Mouse (Mus musculus) limb, embryonic 14.5 days (tissue): ENCODE measurements around the gene Nav3. TPM values are rescaled to one million over a fixed set of nuclear protein-coding genes. Genes with fewer than 3 reads are reported as not detected.

Experiments used
- ATAC-seq: fragments of 200-750 bp; cut with Nextera tagmentation; 2 replicates; pipeline ENCODE4 v1.8.0; 2017; ENCODE audit warnings: low read depth, moderate number of reproducible peaks, moderate TSS enrichment; ENCODE audit not compliant: low FRiP score
- DNase-seq: peaks from one replicate; pipeline ENCODE4 v3.0.0-alpha.2; 2015; ENCODE audit warnings: low spot score
- H3K27ac ChIP-seq: fragments of 300-500 bp; sonication (generic); replicated peaks from 2 replicates; pipeline ENCODE4 v1.5.1; 2014; ENCODE audit warnings: low read depth, mild to moderate bottlenecking, low read length, moderate library complexity, mixed read lengths
- H3K27me3 ChIP-seq: fragments of 300-500 bp; sonication (generic); 2 replicates; pipeline ENCODE4 v1.6.1; 2014; ENCODE audit warnings: low read length, mixed read lengths; ENCODE audit not compliant: control insufficient read depth, insufficient read depth
- H3K36me3 ChIP-seq: fragments of 300-500 bp; sonication (generic); 2 replicates; pipeline ENCODE4 v1.6.1; 2014; ENCODE audit warnings: mild to moderate bottlenecking, low read length, moderate library complexity, mixed read lengths; ENCODE audit not compliant: control insufficient read depth, insufficient read depth
- H3K4me1 ChIP-seq: fragments of 300-500 bp; sonication (generic); 2 replicates; pipeline ENCODE4 v1.6.1; 2014; ENCODE audit warnings: antibody characterized with exemption, low read length, mixed read lengths; ENCODE audit not compliant: control insufficient read depth, insufficient read depth
- H3K4me2 ChIP-seq: fragments of 300-500 bp; sonication (generic); replicated peaks from 2 replicates; pipeline ENCODE4 v1.6.1; 2014; ENCODE audit warnings: low read depth, mild to moderate bottlenecking, low read length, moderate library complexity; ENCODE audit not compliant: severe bottlenecking
- H3K4me3 ChIP-seq: fragments of 300-500 bp; sonication (generic); replicated peaks from 2 replicates; pipeline ENCODE4 v1.5.1; 2014; ENCODE audit warnings: low read length
- H3K9ac ChIP-seq: fragments of 300-500 bp; sonication (generic); 2 replicates; pipeline ENCODE4 v1.6.1; 2014; ENCODE audit warnings: mild to moderate bottlenecking, low read depth, low read length, moderate library complexity; ENCODE audit not compliant: severe bottlenecking
- H3K9me3 ChIP-seq: fragments of 300-500 bp; sonication (generic); 2 replicates; pipeline ENCODE4 v1.6.1; 2016; ENCODE audit warnings: low read length; ENCODE audit not compliant: control insufficient read depth
- POLR2A ChIP-seq: fragments of 200-500 bp; IDR thresholded peaks from 2 replicates; pipeline ENCODE4 v1.8.0; 2012; ENCODE audit warnings: inconsistent platforms, mild to moderate bottlenecking, moderate library complexity, borderline replicate concordance; ENCODE audit not compliant: insufficient read depth, insufficient read length; ENCODE audit errors: extremely low read depth
- WGBS: fragments of 180-500 bp; shearing (Covaris S2); extraction: QIAGEN DNeasy Blood & Tissue Kit; methylation state at CpG from one replicate; pipeline ENCODE4 v1.1.7; 2014; 5-methylcytosine and 5-hydroxymethylcytosine counted together
- polyA plus RNA-seq, 2 experiments: library from polyadenylated mRNA; depleted of rRNA in 1 of 2; stranded (reverse) in 1 of 2; unstranded in 1 of 2; fragments of >200 nt; fragmentation: Nextera tagmentation in 1 of 2; extraction: Ambion mirVana in 1 of 2; gene quantifications; 2 replicates each; pipeline versions ENCODE4 v1.2.1 to v1.2.3; 2012 to 2014

Nav3 gene
- polyA plus RNA-seq (2012; rRNA removed) (5.1 and 6.6 TPM in 2 replicates), polyA plus RNA-seq (2014; fragmentation: Nextera tagmentation; extraction: Ambion mirVana) (6.2 and 7.5 TPM in 2 replicates)

DNA sequence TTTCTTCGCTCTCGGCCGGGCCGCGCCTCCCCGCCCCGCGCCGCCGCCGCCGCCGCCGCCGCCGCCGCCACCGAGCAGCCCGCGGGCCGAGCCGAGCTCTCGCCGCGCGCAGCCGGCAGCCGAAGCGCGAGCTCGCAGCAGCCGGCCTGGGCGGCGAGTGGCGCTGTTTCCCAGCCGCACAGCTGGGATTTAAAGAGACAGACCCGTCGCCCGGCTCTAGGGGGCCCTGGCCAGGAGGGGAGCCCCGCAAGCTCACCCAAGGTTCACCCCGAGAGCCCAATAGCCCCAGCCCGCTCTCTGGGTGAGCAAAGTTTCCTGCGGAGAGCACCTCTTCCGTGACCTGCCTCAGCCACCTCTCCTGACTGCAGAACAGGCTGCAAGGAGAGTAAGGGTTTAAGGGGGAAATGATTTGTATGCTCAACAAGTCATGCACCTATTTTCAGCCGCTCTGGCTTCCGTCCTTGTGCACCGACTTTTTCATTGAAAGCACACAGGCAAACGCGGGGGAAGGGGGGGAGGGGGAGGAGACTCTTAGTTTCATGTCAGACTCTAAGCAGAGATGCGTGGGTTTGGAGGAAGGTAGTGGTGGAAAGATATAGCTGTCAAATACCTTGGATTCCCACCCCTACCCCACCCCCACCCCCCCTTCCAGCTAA lies at the start of gene Nav3:
Nav3 (minus strand) TSS at position 367 of the 656 bp plus-strand sequence.
- H3K4me3 ChIP-seq = peak within 1 kb of the TSS; percentile 50
- H3K27ac ChIP-seq = no peak within 1 kb of the TSS
- WGBS = 0% methylated on average over 30 of the region's 50 CpGs
- peaks cover 12% of the 10 kb centered on the region for H3K27me3 ChIP-seq
- H3K4me2 ChIP-seq = peak within 1 kb of the TSS; percentile 79
- peaks cover 3% of the 10 kb centered on the region; the same call in 1 of the 2 replicates for H3K4me1 ChIP-seq
- no peaks in the 10 kb centered on the region for H3K9me3 ChIP-seq
- no peaks in the 10 kb centered on the region for H3K36me3 ChIP-seq
- peak; percentile 74 for DNase-seq
- H3K9ac ChIP-seq = peak within 1 kb of the TSS; percentile 58
- TF ChIP-seq POLR2A = no peak
- peak; percentile 87 for ATAC-seq

DNA sequence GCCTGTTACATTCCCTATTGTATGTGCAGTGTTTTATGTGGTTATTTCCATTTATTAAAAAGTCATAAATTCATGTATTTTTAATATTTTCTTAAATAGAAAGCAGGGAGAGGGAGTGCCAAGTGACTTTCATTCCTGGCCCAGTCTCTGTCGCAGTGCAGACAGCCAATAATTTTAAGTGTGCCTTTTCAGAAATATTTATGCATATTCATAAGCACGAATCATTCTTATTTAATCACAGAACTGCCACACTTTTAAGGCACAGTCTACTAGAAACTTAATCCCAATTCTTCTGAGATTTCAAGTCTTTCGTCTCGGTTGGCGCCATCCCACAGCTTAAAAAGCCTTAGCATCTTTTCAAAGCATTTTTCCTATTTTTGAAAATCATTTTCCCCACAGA lies 29.3 kb upstream of the Nav3 start:
- WGBS = 80% methylated on average over 5 of the region's 5 CpGs
- ATAC-seq = no peak
- no peak overlapping the region for H3K9ac ChIP-seq
- H3K4me3 ChIP-seq = no peak overlapping the region
- no peaks in the 10 kb centered on the region for H3K27me3 ChIP-seq
- no peak overlapping the region for H3K4me2 ChIP-seq
- no peak for DNase-seq
- no peaks in the 10 kb centered on the region for H3K9me3 ChIP-seq
- no peak for TF ChIP-seq POLR2A
- no peak overlapping the region for H3K27ac ChIP-seq
- H3K36me3 ChIP-seq = no peaks in the 10 kb centered on the region
- no peaks in the 10 kb centered on the region for H3K4me1 ChIP-seq

DNA sequence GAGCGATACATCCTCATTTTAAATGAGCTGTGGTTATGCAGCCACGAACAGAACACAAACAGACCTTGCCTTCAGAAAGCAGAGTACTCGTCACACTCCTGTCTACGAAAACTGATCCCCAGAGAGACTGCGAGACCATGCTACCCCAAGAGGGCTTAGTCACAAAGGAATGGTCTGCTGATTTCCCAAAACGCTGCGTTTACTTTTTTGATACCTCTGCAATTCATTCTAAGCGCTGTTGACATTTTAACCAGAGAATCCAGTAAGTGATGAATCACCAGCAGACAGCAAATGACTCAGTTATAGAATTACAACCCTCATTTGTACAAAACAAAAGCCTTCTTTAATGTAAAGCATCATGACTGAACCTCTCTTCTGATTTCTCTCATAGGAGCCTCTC lies 28.8 kb upstream of the Nav3 start:
- Histone ChIP-seq H3K9me3 (no peaks in the 10 kb centered on the region), H3K4me1 (no peaks in the 10 kb centered on the region), H3K27ac (no peak overlapping the region), H3K27me3 (no peaks in the 10 kb centered on the region), H3K9ac (no peak overlapping the region), H3K4me3 (no peak overlapping the region), H3K36me3 (no peaks in the 10 kb centered on the region), H3K4me2 (no peak overlapping the region)
- WGBS = 73% methylated on average over 8 of the region's 8 CpGs
- TF ChIP-seq POLR2A = no peak
- no peak for DNase-seq
- no peak for ATAC-seq

DNA sequence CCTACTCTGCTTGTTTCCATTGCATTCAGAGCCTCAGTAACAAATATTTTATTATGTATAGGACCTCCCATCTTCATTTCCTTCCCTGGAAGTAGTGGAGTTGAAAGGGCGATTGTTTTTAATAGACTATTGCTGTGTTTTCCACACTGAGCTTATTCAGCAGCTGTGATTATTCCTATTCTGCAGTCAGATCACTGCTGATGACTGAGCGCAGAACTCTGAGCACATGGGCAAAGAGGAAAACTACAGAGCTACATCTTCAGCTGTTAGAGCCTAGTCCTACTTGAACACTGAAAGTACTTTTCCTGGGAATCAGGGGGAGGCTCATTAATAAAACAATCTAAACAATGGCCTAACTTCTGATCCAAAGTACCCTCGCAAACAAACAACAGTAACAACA lies 23.2 kb upstream of the Nav3 start:
- no peak for TF ChIP-seq POLR2A
- no peak overlapping the region for H3K4me3 ChIP-seq
- H3K4me2 ChIP-seq = no peak overlapping the region
- no peak for ATAC-seq
- WGBS = 82% methylated on average over 3 of the region's 3 CpGs
- H3K27me3 ChIP-seq = no peaks in the 10 kb centered on the region
- H3K9me3 ChIP-seq = no peaks in the 10 kb centered on the region
- no peak overlapping the region for H3K9ac ChIP-seq
- DNase-seq = no peak
- no peaks in the 10 kb centered on the region for H3K4me1 ChIP-seq
- H3K36me3 ChIP-seq = no peaks in the 10 kb centered on the region
- H3K27ac ChIP-seq = no peak overlapping the region

DNA sequence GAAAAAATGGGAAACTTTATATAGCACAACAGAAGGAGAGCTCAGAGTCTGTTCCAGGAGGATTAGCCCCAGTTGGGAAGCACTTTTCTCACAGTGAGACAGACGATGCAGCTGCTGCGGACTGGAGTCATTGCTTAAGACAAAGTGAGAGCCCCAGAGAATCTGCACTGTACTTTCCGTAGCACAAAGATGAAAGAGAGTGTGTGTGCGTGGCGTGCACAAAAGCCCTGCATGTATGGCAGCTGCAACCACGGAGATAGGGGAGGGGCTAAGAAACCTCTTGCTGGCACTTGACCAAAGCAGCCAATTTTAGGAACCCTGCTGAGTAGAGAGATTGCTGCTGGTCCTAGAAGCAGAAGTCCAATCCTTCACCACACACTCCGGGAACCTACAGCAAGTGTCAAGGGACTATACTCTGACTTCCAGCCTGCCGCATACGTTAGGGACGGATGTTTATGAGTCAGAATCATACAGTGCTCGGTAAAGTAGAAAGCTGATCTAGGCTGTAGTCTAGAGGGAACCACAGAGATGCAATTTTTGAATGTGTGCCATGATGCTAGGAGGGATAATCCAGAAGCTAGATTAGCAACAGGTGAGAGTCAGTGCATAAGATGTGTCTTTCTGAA lies 21.8 kb upstream of the Nav3 start:
- H3K4me3 ChIP-seq = no peak overlapping the region
- ATAC-seq = peak; percentile 86
- no peak for TF ChIP-seq POLR2A

More for the DNA sequence above, 21.8 kb upstream of the Nav3 start:
- H3K9me3 ChIP-seq = no peaks in the 10 kb centered on the region
- WGBS = 46% methylated on average over 11 of the region's 11 CpGs
- no peak overlapping the region for H3K9ac ChIP-seq
- no peak overlapping the region for H3K27ac ChIP-seq
- H3K27me3 ChIP-seq = no peaks in the 10 kb centered on the region
- no peaks in the 10 kb centered on the region for H3K36me3 ChIP-seq
- no peaks in the 10 kb centered on the region for H3K4me1 ChIP-seq
- peak; percentile 42 for DNase-seq
- H3K4me2 ChIP-seq = peak overlapping the region; percentile 32; the same call in 1 of the 2 replicates
